23 mouse cellular contexts compared by ENCODE assay signal in genomic region chr10:115237931-115238330, GRCm38 (mm10). TPM values are rescaled to one million over a fixed set of nuclear protein-coding genes. Genes with fewer than 3 reads are reported as not detected.
"Had no signal": no experiment of that assay in that cellular context is flagged by ENCODE, and none has a peak within 500 bp of the region (broad histone marks: within the 10 kb centered on the region; RNA-seq: fewer than 3 reads in every experiment).

No protein-coding gene starts in this region.

- DNase-seq: kidney, adult 11 months; kidney, adult 9 months; kidney, postnatal 14 days; kidney, postnatal 4 days; left cerebral cortex, postnatal 4 days; lung, adult 2 months; lung, postnatal 14 days; lung, postnatal 4 days; midbrain, embryonic 14.5 days; right cerebral cortex, adult 18-20 months; right cerebral cortex, postnatal 14 days; right cerebral cortex, postnatal 4 days; thymus, adult 2 months; thymus, postnatal 14 days; thymus, postnatal 4 days had no signal

- H3K4me2 ChIP-seq: limb, embryonic 12.5 days; limb, embryonic 15.5 days; midbrain, embryonic 11.5 days had no signal

- H3K9me3 ChIP-seq: limb, embryonic 12.5 days; limb, embryonic 15.5 days had no signal

- H3K27me3 ChIP-seq: limb, embryonic 12.5 days; limb, embryonic 15.5 days had no signal

- H3K4me1 ChIP-seq: limb, embryonic 12.5 days had no signal

- H3K4me3 ChIP-seq: limb, embryonic 12.5 days; limb, embryonic 15.5 days had no signal

- H3K27ac ChIP-seq: limb, embryonic 12.5 days; limb, embryonic 15.5 days; stomach, postnatal 0 days had no signal

- H3K9ac ChIP-seq: limb, embryonic 12.5 days; limb, embryonic 15.5 days had no signal

RNA-seq across cellular contexts. Expression of gene Tph2, which starts 53.1 kb away (rescaled TPM):
- total RNA-seq: megakaryocyte progenitor cell, adult 5-6 weeks; megakaryocyte-erythroid progenitor cell, adult 5-6 weeks had no signal
- polyA plus RNA-seq: limb, embryonic 12.5 days; lung, adult 2 months; lung, embryonic 16.5 days; stomach, embryonic 14.5 days; stomach, postnatal 0 days; thymus, adult 2 months had no signal
